Mouse (Mus musculus): ENCODE data around the gene Tefm. TPM values are rescaled to one million over a fixed set of nuclear protein-coding genes. Genes with fewer than 3 reads are reported as not detected.

The Tefm gene
- total RNA-seq, 1 experiment = 33.3 TPM

- Histone ChIP-seq H3K4me1 (ENCODE audit: control insufficient read depth in 2 of 2, insufficient read depth in 2 of 2, low read length in 2 of 2, poor library complexity in 1 of 2) (peaks cover 9 to 14% of the 10 kb centered on the region in 2 experiments; a peak in 3 of 4 replicates), H3K4me3 (ENCODE audit: insufficient read depth in 1 of 2, low read depth in 1 of 2, low read length in 2 of 2, poor library complexity in 1 of 2, severe bottlenecking in 1 of 2) (no peak overlapping the region), H3K9me3 (ENCODE audit: control insufficient read depth, insufficient read depth, low read depth, low read length) (no peaks in the 10 kb centered on the region), H3K27ac (ENCODE audit: insufficient read depth, low read depth, low read length, poor library complexity, severe bottlenecking) (no peak overlapping the region), H3K9ac (ENCODE audit: insufficient read depth, low read depth, low read length, poor library complexity, severe bottlenecking) (no peak overlapping the region), H3K36me3 (ENCODE audit: control insufficient read depth, insufficient read depth, low read length, poor library complexity, severe bottlenecking) (no peaks in the 10 kb centered on the region)
- TF ChIP-seq ZC3H11A (IDR thresholded peaks at IDR 0.05; ENCODE audit: borderline replicate concordance, low read depth, low read length) = no peak
- TF ChIP-seq MAFK (IDR thresholded peaks at IDR 0.05; ENCODE audit: insufficient read depth, low read depth, low read length) = no peak
- TF ChIP-seq HCFC1 (IDR thresholded peaks at IDR 0.05; ENCODE audit: borderline replicate concordance, insufficient read depth, low read length) = no peak
- TF ChIP-seq CHD2 (IDR thresholded peaks at IDR 0.05; ENCODE audit: low read depth, low read length) = no peak
- DNase-seq (ENCODE audit: low read depth, low spot score) = no peak
- in situ Hi-C loops (cut with MboI; ENCODE audit: low sequenced_read_pairs in 2 of 2, unreplicated experiment in 2 of 2) = no loop called here
These were observed 27.7 kb upstream of the Tefm start for GRCm38 (mm10) chr11:80169629-80170028.

- no peaks in the 10 kb centered on the region for H3K9me3 ChIP-seq (ENCODE audit: control insufficient read depth, insufficient read depth, low read depth, low read length)
- in situ Hi-C loops (cut with MboI; ENCODE audit: low sequenced_read_pairs in 2 of 2, unreplicated experiment in 2 of 2) = no loop called here
- peaks cover 9 to 10% of the 10 kb centered on the region in 2 experiments for H3K4me1 ChIP-seq (ENCODE audit: control insufficient read depth in 2 of 2, insufficient read depth in 2 of 2, low read length in 2 of 2, poor library complexity in 1 of 2)
- TF ChIP-seq ZC3H11A (IDR thresholded peaks at IDR 0.05; ENCODE audit: borderline replicate concordance, low read depth, low read length) (no peak), MAFK (IDR thresholded peaks at IDR 0.05; ENCODE audit: insufficient read depth, low read depth, low read length) (no peak), CHD2 (IDR thresholded peaks at IDR 0.05; ENCODE audit: low read depth, low read length) (no peak), HCFC1 (IDR thresholded peaks at IDR 0.05; ENCODE audit: borderline replicate concordance, insufficient read depth, low read length) (no peak), ZNF384 (IDR thresholded peaks at IDR 0.05; ENCODE audit: low read depth, low read length) (no peak)
- no peak for DNase-seq (ENCODE audit: low read depth, low spot score)
- H3K9ac ChIP-seq (ENCODE audit: insufficient read depth, low read depth, low read length, poor library complexity, severe bottlenecking) = no peak overlapping the region
- H3K36me3 ChIP-seq (ENCODE audit: control insufficient read depth, insufficient read depth, low read length, poor library complexity, severe bottlenecking) = no peaks in the 10 kb centered on the region
- H3K27ac ChIP-seq (ENCODE audit: insufficient read depth, low read depth, low read length, poor library complexity, severe bottlenecking) = no peak overlapping the region
- H3K4me3 ChIP-seq (ENCODE audit: insufficient read depth in 1 of 2, low read depth in 1 of 2, low read length in 2 of 2, poor library complexity in 1 of 2, severe bottlenecking in 1 of 2) = no peak overlapping the region
These were observed 26.8 kb upstream of the Tefm start for GRCm38 (mm10) chr11:80168611-80169249.

GRCm38 (mm10) chr11:80168121-80168520, 26.1 kb upstream of the Tefm start:
- no peak for TF ChIP-seq ZNF384 (IDR thresholded peaks at IDR 0.05; ENCODE audit: low read depth, low read length)
- TF ChIP-seq CHD2 (IDR thresholded peaks at IDR 0.05; ENCODE audit: low read depth, low read length) = no peak
- no peak for TF ChIP-seq ZC3H11A (IDR thresholded peaks at IDR 0.05; ENCODE audit: borderline replicate concordance, low read depth, low read length)
- Histone ChIP-seq H3K36me3 (ENCODE audit: control insufficient read depth, insufficient read depth, low read length, poor library complexity, severe bottlenecking) (no peaks in the 10 kb centered on the region), H3K4me3 (ENCODE audit: insufficient read depth in 1 of 2, low read depth in 1 of 2, low read length in 2 of 2, poor library complexity in 1 of 2, severe bottlenecking in 1 of 2) (no peak overlapping the region), H3K9me3 (ENCODE audit: control insufficient read depth, insufficient read depth, low read depth, low read length) (no peaks in the 10 kb centered on the region), H3K27ac (ENCODE audit: insufficient read depth, low read depth, low read length, poor library complexity, severe bottlenecking) (no peak overlapping the region), H3K4me1 (ENCODE audit: control insufficient read depth in 2 of 2, insufficient read depth in 2 of 2, low read length in 2 of 2, poor library complexity in 1 of 2) (peaks cover 9 to 13% of the 10 kb centered on the region in 2 experiments), H3K9ac (ENCODE audit: insufficient read depth, low read depth, low read length, poor library complexity, severe bottlenecking) (no peak overlapping the region)
- in situ Hi-C loops (cut with MboI; ENCODE audit: low sequenced_read_pairs in 2 of 2, unreplicated experiment in 2 of 2) = no loop called here
- no peak for DNase-seq (ENCODE audit: low read depth, low spot score)

- no peak for DNase-seq (ENCODE audit: low read depth, low spot score)
- no peak overlapping the region for H3K9ac ChIP-seq (ENCODE audit: insufficient read depth, low read depth, low read length, poor library complexity, severe bottlenecking)
- H3K4me1 ChIP-seq (ENCODE audit: control insufficient read depth in 2 of 2, insufficient read depth in 2 of 2, low read length in 2 of 2, poor library complexity in 1 of 2) = peaks cover 5 to 15% of the 10 kb centered on the region in 2 experiments; a peak in 3 of 4 replicates
- no peaks in the 10 kb centered on the region for H3K9me3 ChIP-seq (ENCODE audit: control insufficient read depth, insufficient read depth, low read depth, low read length)
- H3K36me3 ChIP-seq (ENCODE audit: control insufficient read depth, insufficient read depth, low read length, poor library complexity, severe bottlenecking) = no peaks in the 10 kb centered on the region
- in situ Hi-C loops (cut with MboI; ENCODE audit: low sequenced_read_pairs in 2 of 2, unreplicated experiment in 2 of 2) = no loop called here
- no peak overlapping the region for H3K27ac ChIP-seq (ENCODE audit: insufficient read depth, low read depth, low read length, poor library complexity, severe bottlenecking)
- no peak for TF ChIP-seq MAFK (IDR thresholded peaks at IDR 0.05; ENCODE audit: insufficient read depth, low read depth, low read length)
- TF ChIP-seq ZC3H11A (IDR thresholded peaks at IDR 0.05; ENCODE audit: borderline replicate concordance, low read depth, low read length) = no peak
- TF ChIP-seq HCFC1 (IDR thresholded peaks at IDR 0.05; ENCODE audit: borderline replicate concordance, insufficient read depth, low read length) = no peak
- TF ChIP-seq CHD2 (IDR thresholded peaks at IDR 0.05; ENCODE audit: low read depth, low read length) = no peak
- TF ChIP-seq ZNF384 (IDR thresholded peaks at IDR 0.05; ENCODE audit: low read depth, low read length) = no peak
- no peak overlapping the region for H3K4me3 ChIP-seq (ENCODE audit: insufficient read depth in 1 of 2, low read depth in 1 of 2, low read length in 2 of 2, poor library complexity in 1 of 2, severe bottlenecking in 1 of 2)
These were observed 22.2 kb upstream of the Tefm start for GRCm38 (mm10) chr11:80164224-80164623.
